Mouse (Mus musculus): ENCODE measurements around the gene Csnk1d. TPM values are rescaled to one million over a fixed set of nuclear protein-coding genes. Genes with fewer than 3 reads are reported as not detected.

The Csnk1d gene
- polyA plus RNA-seq, 1 experiment from 2014 or later = 71.3 TPM

GRCm38 (mm10) chr11:121014896-121015300 lies 23.8 kb upstream of the Csnk1d start:
- Histone ChIP-seq H3K9ac (ENCODE audit: low read length) (no peak overlapping the region), H3K36me3 (ENCODE audit: control insufficient read depth, insufficient read depth, low read length) (no peaks in the 10 kb centered on the region), H3K4me3 (ENCODE audit: low read depth, low read length) (no peak overlapping the region), H3K9me3 (ENCODE audit: control insufficient read depth, low read length) (no peaks in the 10 kb centered on the region), H3K4me2 (peak overlapping the region; percentile 25), H3K27me3 (ENCODE audit: control insufficient read depth, insufficient read depth, low read length) (no peaks in the 10 kb centered on the region), H3K4me1 (ENCODE audit: control insufficient read depth, insufficient read depth, low read length) (no peaks in the 10 kb centered on the region), H3K27ac (ENCODE audit: low read depth, low read length) (no peak overlapping the region)
- DNase-seq (ENCODE audit: low spot score, missing footprints) = no peak
- no peak for ATAC-seq (ENCODE audit: low FRiP score)
- 64% methylated on average over 19 of the region's 19 CpGs for WGBS

- Histone ChIP-seq H3K9ac (ENCODE audit: low read length) (no peak overlapping the region), H3K4me2 (no peak overlapping the region), H3K4me3 (ENCODE audit: low read depth, low read length) (no peak overlapping the region), H3K27ac (ENCODE audit: low read depth, low read length) (no peak overlapping the region), H3K4me1 (ENCODE audit: control insufficient read depth, insufficient read depth, low read length) (no peaks in the 10 kb centered on the region), H3K27me3 (ENCODE audit: control insufficient read depth, insufficient read depth, low read length) (no peaks in the 10 kb centered on the region), H3K36me3 (ENCODE audit: control insufficient read depth, insufficient read depth, low read length) (no peaks in the 10 kb centered on the region), H3K9me3 (ENCODE audit: control insufficient read depth, low read length) (no peaks in the 10 kb centered on the region)
- 92% methylated on average over 7 of the region's 7 CpGs for WGBS
- DNase-seq (ENCODE audit: low spot score, missing footprints) (no peak), ATAC-seq (ENCODE audit: low FRiP score) (no peak)
Measured at GRCm38 (mm10) chr11:121013656-121014055, 22.5 kb upstream of the Csnk1d start.

GRCm38 (mm10) chr11:121010044-121010755 lies 19.1 kb upstream of the Csnk1d start:
- no peak overlapping the region for H3K4me3 ChIP-seq (ENCODE audit: low read depth, low read length)
- no peak for DNase-seq (ENCODE audit: low spot score, missing footprints)
- ATAC-seq (ENCODE audit: low FRiP score) = no peak
- H3K9me3 ChIP-seq (ENCODE audit: control insufficient read depth, low read length) = no peaks in the 10 kb centered on the region
- no peaks in the 10 kb centered on the region for H3K4me1 ChIP-seq (ENCODE audit: control insufficient read depth, insufficient read depth, low read length)
- no peak overlapping the region for H3K4me2 ChIP-seq
- WGBS = 96% methylated on average over 3 of the region's 3 CpGs
- H3K27me3 ChIP-seq (ENCODE audit: control insufficient read depth, insufficient read depth, low read length) = no peaks in the 10 kb centered on the region
- H3K27ac ChIP-seq (ENCODE audit: low read depth, low read length) = no peak overlapping the region
- H3K9ac ChIP-seq (ENCODE audit: low read length) = no peak overlapping the region
- H3K36me3 ChIP-seq (ENCODE audit: control insufficient read depth, insufficient read depth, low read length) = no peaks in the 10 kb centered on the region

GRCm38 (mm10) chr11:121006184-121006583 lies 15.1 kb upstream of the Csnk1d start:
- no peak for ATAC-seq (ENCODE audit: low FRiP score)
- Histone ChIP-seq H3K27ac (ENCODE audit: low read depth, low read length) (no peak overlapping the region), H3K4me3 (ENCODE audit: low read depth, low read length) (no peak overlapping the region), H3K36me3 (ENCODE audit: control insufficient read depth, insufficient read depth, low read length) (no peaks in the 10 kb centered on the region), H3K4me2 (no peak overlapping the region), H3K4me1 (ENCODE audit: control insufficient read depth, insufficient read depth, low read length) (no peaks in the 10 kb centered on the region), H3K9me3 (ENCODE audit: control insufficient read depth, low read length) (no peaks in the 10 kb centered on the region), H3K9ac (ENCODE audit: low read length) (no peak overlapping the region), H3K27me3 (ENCODE audit: control insufficient read depth, insufficient read depth, low read length) (no peaks in the 10 kb centered on the region)
- no peak for DNase-seq (ENCODE audit: low spot score, missing footprints)
- 76% methylated on average over 6 of the region's 6 CpGs for WGBS

GRCm38 (mm10) chr11:121004281-121004680 lies 13.2 kb upstream of the Csnk1d start:
- H3K4me1 ChIP-seq (ENCODE audit: control insufficient read depth, insufficient read depth, low read length) = no peaks in the 10 kb centered on the region
- H3K9ac ChIP-seq (ENCODE audit: low read length) = no peak overlapping the region
- H3K4me3 ChIP-seq (ENCODE audit: low read depth, low read length) = no peak overlapping the region
- H3K4me2 ChIP-seq = no peak overlapping the region
- H3K9me3 ChIP-seq (ENCODE audit: control insufficient read depth, low read length) = no peaks in the 10 kb centered on the region
- ATAC-seq (ENCODE audit: low FRiP score) (no peak), DNase-seq (ENCODE audit: low spot score, missing footprints) (no peak)
- H3K27me3 ChIP-seq (ENCODE audit: control insufficient read depth, insufficient read depth, low read length) = no peaks in the 10 kb centered on the region
- 81% methylated on average over 5 of the region's 5 CpGs for WGBS
- H3K36me3 ChIP-seq (ENCODE audit: control insufficient read depth, insufficient read depth, low read length) = no peaks in the 10 kb centered on the region
- H3K27ac ChIP-seq (ENCODE audit: low read depth, low read length) = no peak overlapping the region

- ATAC-seq (ENCODE audit: low FRiP score) (no peak), DNase-seq (ENCODE audit: low spot score, missing footprints) (no peak)
- H3K4me2 ChIP-seq = no peak overlapping the region
- no peak overlapping the region for H3K4me3 ChIP-seq (ENCODE audit: low read depth, low read length)
- no peak overlapping the region for H3K9ac ChIP-seq (ENCODE audit: low read length)
- no peaks in the 10 kb centered on the region for H3K4me1 ChIP-seq (ENCODE audit: control insufficient read depth, insufficient read depth, low read length)
- 87% methylated on average over 4 of the region's 4 CpGs for WGBS
- H3K36me3 ChIP-seq (ENCODE audit: control insufficient read depth, insufficient read depth, low read length) = no peaks in the 10 kb centered on the region
- no peaks in the 10 kb centered on the region for H3K9me3 ChIP-seq (ENCODE audit: control insufficient read depth, low read length)
- H3K27me3 ChIP-seq (ENCODE audit: control insufficient read depth, insufficient read depth, low read length) = no peaks in the 10 kb centered on the region
- no peak overlapping the region for H3K27ac ChIP-seq (ENCODE audit: low read depth, low read length)
Measured at GRCm38 (mm10) chr11:121001966-121002365, 10.8 kb upstream of the Csnk1d start.

GRCm38 (mm10) chr11:120994741-120995140 lies 3.6 kb upstream of the Csnk1d start:
- whole genome bisulfite sequencing = 89% methylated on average over 6 of the region's 6 CpGs
- no peak overlapping the region for H3K4me3 ChIP-seq (ENCODE audit: low read depth, low read length)
- DNase-seq (ENCODE audit: low spot score, missing footprints) = no peak
- no peak overlapping the region for H3K9ac ChIP-seq (ENCODE audit: low read length)
- ATAC-seq (ENCODE audit: low FRiP score) = no peak
- no peak overlapping the region for H3K27ac ChIP-seq (ENCODE audit: low read depth, low read length)
- H3K36me3 ChIP-seq (ENCODE audit: control insufficient read depth, insufficient read depth, low read length) = no peaks in the 10 kb centered on the region
- H3K4me2 ChIP-seq = no peak overlapping the region
- H3K27me3 ChIP-seq (ENCODE audit: control insufficient read depth, insufficient read depth, low read length) = no peaks in the 10 kb centered on the region
- peaks cover 6% of the 10 kb centered on the region for H3K4me1 ChIP-seq (ENCODE audit: control insufficient read depth, insufficient read depth, low read length)
- H3K9me3 ChIP-seq (ENCODE audit: control insufficient read depth, low read length) = no peaks in the 10 kb centered on the region

GRCm38 (mm10) chr11:120993586-120993985 lies 2.5 kb upstream of the Csnk1d start:
- no peak overlapping the region for H3K9ac ChIP-seq (ENCODE audit: low read length)
- H3K27ac ChIP-seq (ENCODE audit: low read depth, low read length) = no peak overlapping the region
- no peaks in the 10 kb centered on the region for H3K27me3 ChIP-seq (ENCODE audit: control insufficient read depth, insufficient read depth, low read length)
- WGBS = 87% methylated on average over 5 of the region's 5 CpGs
- peaks cover 18% of the 10 kb centered on the region for H3K4me1 ChIP-seq (ENCODE audit: control insufficient read depth, insufficient read depth, low read length)
- no peak for DNase-seq (ENCODE audit: low spot score, missing footprints)
- no peak overlapping the region for H3K4me3 ChIP-seq (ENCODE audit: low read depth, low read length)
- no peak for ATAC-seq (ENCODE audit: low FRiP score)
- H3K4me2 ChIP-seq = no peak overlapping the region
- no peaks in the 10 kb centered on the region for H3K36me3 ChIP-seq (ENCODE audit: control insufficient read depth, insufficient read depth, low read length)
- H3K9me3 ChIP-seq (ENCODE audit: control insufficient read depth, low read length) = no peaks in the 10 kb centered on the region

- no peaks in the 10 kb centered on the region for H3K9me3 ChIP-seq (ENCODE audit: control insufficient read depth, low read length)
- ATAC-seq (ENCODE audit: low FRiP score) = no peak
- 100% methylated on average over 3 of the region's 3 CpGs for WGBS
Measured at GRCm38 (mm10) chr11:120993080-120993479, 1.9 kb upstream of the Csnk1d start.

More at GRCm38 (mm10) chr11:120993080-120993479, 1.9 kb upstream of the Csnk1d start:
- no peak for DNase-seq (ENCODE audit: low spot score, missing footprints)
- Histone ChIP-seq H3K4me2 (no peak overlapping the region), H3K4me1 (ENCODE audit: control insufficient read depth, insufficient read depth, low read length) (peaks cover 21% of the 10 kb centered on the region), H3K36me3 (ENCODE audit: control insufficient read depth, insufficient read depth, low read length) (no peaks in the 10 kb centered on the region), H3K27ac (ENCODE audit: low read depth, low read length) (no peak overlapping the region), H3K9ac (ENCODE audit: low read length) (no peak overlapping the region), H3K4me3 (ENCODE audit: low read depth, low read length) (no peak overlapping the region), H3K27me3 (ENCODE audit: control insufficient read depth, insufficient read depth, low read length) (no peaks in the 10 kb centered on the region)
